Mouse (Mus musculus) forebrain, postnatal 0 days (tissue): ENCODE results near the gene Hoxb13. TPM values are rescaled to one million over a fixed set of nuclear protein-coding genes. Genes with fewer than 3 reads are reported as not detected.

Source experiments
- ATAC-seq: fragments of 200-750 bp; cut with Nextera tagmentation; 2 replicates; pipeline ENCODE4 v1.8.0; 2017; ENCODE audit warnings: mild to moderate bottlenecking, moderate library complexity
- DNase-seq: peaks from one replicate; pipeline ENCODE4 v3.0.0-alpha.2; 2015
- H3K27ac ChIP-seq: fragments of 300-500 bp; sonication (generic); 2 replicates; pipeline ENCODE4 v1.5.1; 2014; ENCODE audit warnings: low read depth, mild to moderate bottlenecking, antibody characterized with exemption, low read length, moderate library complexity, mixed read lengths
- H3K27me3 ChIP-seq: fragments of 300-500 bp; sonication (generic); 2 replicates; pipeline ENCODE4 v1.6.1; 2014; ENCODE audit warnings: mild to moderate bottlenecking, low read length, mixed read lengths; ENCODE audit not compliant: insufficient read depth
- H3K36me3 ChIP-seq: fragments of 300-500 bp; sonication (generic); 2 replicates; pipeline ENCODE4 v1.6.1; 2014; ENCODE audit warnings: mild to moderate bottlenecking, moderate library complexity; ENCODE audit not compliant: insufficient read depth
- H3K4me1 ChIP-seq: fragments of 300-500 bp; sonication (generic); 2 replicates; pipeline ENCODE4 v1.6.1; 2014; ENCODE audit warnings: antibody characterized with exemption; ENCODE audit not compliant: insufficient read depth
- H3K4me2 ChIP-seq: fragments of 300-500 bp; sonication (generic); 2 replicates; pipeline ENCODE4 v1.6.1; 2014; ENCODE audit warnings: low read depth, mild to moderate bottlenecking, moderate library complexity
- H3K4me3 ChIP-seq: fragments of 300-500 bp; sonication (generic); 2 replicates; pipeline ENCODE4 v1.5.1; 2014; ENCODE audit warnings: low read depth, low read length, mixed read lengths
- H3K9ac ChIP-seq: fragments of 300-500 bp; sonication (generic); 2 replicates; pipeline ENCODE4 v1.6.1; 2014; ENCODE audit warnings: mild to moderate bottlenecking
- H3K9me3 ChIP-seq: fragments of 300-500 bp; sonication (generic); 2 replicates; pipeline ENCODE4 v1.6.1; 2016; ENCODE audit warnings: low read length
- CTCF ChIP-seq: sonication (generic); IDR thresholded peaks from 2 replicates; pipeline ENCODE4 v1.5.1; 2016; ENCODE audit warnings: antibody characterized with exemption, control low read depth, low read depth
- WGBS: fragments of 180-500 bp; shearing (Covaris S2); extraction: QIAGEN DNeasy Blood & Tissue Kit; methylation state at CpG from one replicate; pipeline ENCODE4 v1.1.7; 2014; 5-methylcytosine and 5-hydroxymethylcytosine counted together
- polyA plus RNA-seq: library from polyadenylated mRNA; unstranded; fragments of >200 nt; fragmentation: Nextera tagmentation; extraction: Ambion mirVana; gene quantifications from 2 replicates; pipeline ENCODE4 v1.2.1, GENCODE M21; 2015
- total RNA-seq: library from RNA; depleted of rRNA; stranded (reverse); fragments of >200 nt; gene quantifications from 2 replicates; pipeline ENCODE4 v1.2.3, GENCODE M21; 2014

Gene Hoxb13
- total and polyA plus RNA-seq, 2 experiments from 2014 or later = not detected

DNA sequence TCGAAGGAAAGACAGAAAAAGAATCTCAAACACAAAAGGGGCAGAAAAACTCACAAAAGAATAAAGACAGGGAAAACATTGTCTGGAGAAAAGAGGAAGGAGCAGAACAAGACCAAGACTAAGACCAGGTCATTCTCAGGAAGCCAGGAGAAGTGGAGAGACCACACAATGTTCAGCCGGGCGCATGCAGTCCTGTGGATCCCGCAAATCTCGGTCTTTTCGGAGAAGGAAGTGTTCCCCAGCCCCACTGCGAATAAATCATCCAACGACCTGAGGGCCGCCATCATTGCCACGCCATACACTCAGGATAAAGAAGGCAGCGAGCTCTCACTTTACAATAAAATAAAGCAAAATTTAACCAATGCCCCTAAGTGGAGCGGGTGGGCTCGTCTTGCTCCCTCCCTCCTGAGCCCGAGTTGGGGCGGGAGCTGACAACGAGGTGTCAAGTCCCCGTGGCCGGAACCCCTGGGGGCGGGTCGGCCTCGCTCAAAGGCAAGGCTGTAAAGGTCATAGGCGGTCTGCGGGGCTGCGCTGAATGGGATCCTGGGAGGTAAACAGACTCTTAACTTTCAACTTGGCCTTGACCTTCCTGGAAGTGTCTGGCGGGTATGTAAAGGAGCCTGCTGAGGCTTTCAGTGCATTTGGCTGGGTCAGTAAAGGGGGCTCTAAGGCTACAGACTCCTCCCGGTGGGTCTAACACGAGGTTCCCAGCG lies 4.2 kb upstream of the Hoxb13 start:
- Histone ChIP-seq H3K9ac (no peak overlapping the region), H3K9me3 (no peaks in the 10 kb centered on the region), H3K36me3 (no peaks in the 10 kb centered on the region), H3K4me3 (no peak overlapping the region), H3K4me2 (no peak overlapping the region), H3K4me1 (no peaks in the 10 kb centered on the region), H3K27ac (no peak overlapping the region), H3K27me3 (peaks cover 100% of the 10 kb centered on the region)
- no peak for TF ChIP-seq CTCF
- 1% methylated on average over 28 of the region's 28 CpGs for WGBS
- DNase-seq (no peak), ATAC-seq (no peak)

DNA sequence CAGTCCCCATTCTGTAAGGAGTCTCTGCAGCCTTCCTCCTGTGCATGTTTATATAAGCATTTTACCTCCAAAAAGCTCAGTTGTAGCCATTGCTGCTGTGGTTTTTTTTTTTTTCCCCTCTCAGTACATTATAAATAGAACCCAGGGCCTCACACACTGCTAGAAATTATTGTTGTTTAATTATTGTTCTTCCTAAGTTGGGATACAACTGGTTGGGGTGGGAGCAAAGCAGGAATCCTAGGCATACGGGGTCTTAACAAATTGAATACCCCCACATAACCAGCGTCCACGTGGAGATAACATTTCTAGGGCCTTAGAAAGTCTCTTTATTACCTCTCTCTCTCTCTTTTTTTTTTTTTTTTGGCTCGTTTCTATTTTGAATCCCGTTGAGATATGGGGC lies 3.0 kb upstream of the Hoxb13 start:
- Histone ChIP-seq H3K4me3 (no peak overlapping the region), H3K4me2 (no peak overlapping the region), H3K36me3 (no peaks in the 10 kb centered on the region), H3K27me3 (peaks cover 100% of the 10 kb centered on the region), H3K9ac (no peak overlapping the region), H3K4me1 (no peaks in the 10 kb centered on the region), H3K9me3 (no peaks in the 10 kb centered on the region), H3K27ac (no peak overlapping the region)
- WGBS = 7% methylated on average over 5 of the region's 5 CpGs
- ATAC-seq (no peak), DNase-seq (no peak)
- no peak for TF ChIP-seq CTCF

DNA sequence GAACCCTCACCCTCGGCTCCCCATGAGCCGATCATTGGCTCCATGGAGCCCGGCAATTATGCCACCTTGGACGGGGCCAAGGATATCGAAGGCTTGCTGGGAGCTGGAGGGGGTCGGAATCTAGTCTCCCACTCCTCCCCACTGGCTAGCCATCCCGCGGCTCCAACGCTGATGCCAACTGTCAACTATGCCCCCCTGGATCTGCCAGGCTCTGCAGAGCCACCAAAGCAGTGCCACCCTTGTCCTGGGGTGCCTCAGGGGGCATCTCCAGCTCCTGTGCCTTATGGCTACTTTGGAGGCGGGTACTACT lies 240 bp downstream of the Hoxb13 start:
- H3K36me3 ChIP-seq = no peaks in the 10 kb centered on the region
- no peak overlapping the region for H3K27ac ChIP-seq
- no peaks in the 10 kb centered on the region for H3K4me1 ChIP-seq
- ATAC-seq (no peak), DNase-seq (no peak)
- peaks cover 100% of the 10 kb centered on the region for H3K27me3 ChIP-seq
- 4% methylated on average over 10 of the region's 10 CpGs for WGBS
- no peak for TF ChIP-seq CTCF
- H3K4me2 ChIP-seq = peak overlapping the region; percentile 42
- peak overlapping the region; percentile 31; the same call in 1 of the 2 replicates for H3K9ac ChIP-seq
- H3K4me3 ChIP-seq = peak overlapping the region; percentile 29
- no peaks in the 10 kb centered on the region for H3K9me3 ChIP-seq

- H3K4me2 ChIP-seq = no peak overlapping the region
- WGBS = 9% methylated on average over 11 of the region's 11 CpGs
Measured at GRCm38 (mm10) chr11:96194961-96195640, 985 bp downstream of the Hoxb13 start.

DNA sequence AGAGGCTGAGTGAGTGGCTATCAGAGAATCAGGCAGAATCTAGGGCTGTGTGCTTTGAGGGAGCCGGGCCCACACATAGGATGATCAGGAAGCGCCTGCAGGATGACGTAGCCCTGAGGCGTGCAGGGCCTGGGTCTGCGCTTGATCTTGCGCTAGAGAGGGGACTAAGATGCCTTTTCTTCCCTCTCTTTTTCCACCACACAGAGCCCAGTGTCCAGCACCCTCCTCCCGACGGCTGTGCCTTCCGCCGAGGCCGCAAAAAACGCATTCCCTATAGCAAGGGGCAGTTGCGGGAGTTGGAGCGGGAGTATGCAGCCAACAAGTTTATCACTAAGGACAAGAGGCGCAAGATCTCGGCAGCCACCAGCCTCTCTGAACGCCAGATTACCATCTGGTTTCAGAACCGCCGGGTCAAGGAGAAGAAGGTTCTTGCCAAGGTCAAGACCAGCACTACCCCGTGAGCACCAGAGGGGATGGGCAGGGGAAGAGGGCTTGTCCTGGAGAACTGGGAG lies 1.7 kb downstream of the Hoxb13 start:
- Histone ChIP-seq H3K4me1 (no peaks in the 10 kb centered on the region), H3K9ac (no peak overlapping the region), H3K4me2 (no peak overlapping the region), H3K27ac (no peak overlapping the region), H3K27me3 (peaks cover 100% of the 10 kb centered on the region), H3K4me3 (no peak overlapping the region), H3K36me3 (no peaks in the 10 kb centered on the region), H3K9me3 (no peaks in the 10 kb centered on the region)
- no peak for TF ChIP-seq CTCF
- WGBS = under 1% methylated on average over 20 of the region's 20 CpGs
- ATAC-seq = no peak
- DNase-seq = no peak

More at GRCm38 (mm10) chr11:96194961-96195640, 985 bp downstream of the Hoxb13 start:
- no peak for ATAC-seq
- H3K9me3 ChIP-seq = no peaks in the 10 kb centered on the region
- no peak overlapping the region for H3K9ac ChIP-seq
- H3K4me1 ChIP-seq = no peaks in the 10 kb centered on the region
- no peak for DNase-seq
- peaks cover 100% of the 10 kb centered on the region for H3K27me3 ChIP-seq
- H3K27ac ChIP-seq = no peak overlapping the region
- TF ChIP-seq CTCF = no peak
- H3K36me3 ChIP-seq = no peaks in the 10 kb centered on the region
- H3K4me3 ChIP-seq = no peak overlapping the region

DNA sequence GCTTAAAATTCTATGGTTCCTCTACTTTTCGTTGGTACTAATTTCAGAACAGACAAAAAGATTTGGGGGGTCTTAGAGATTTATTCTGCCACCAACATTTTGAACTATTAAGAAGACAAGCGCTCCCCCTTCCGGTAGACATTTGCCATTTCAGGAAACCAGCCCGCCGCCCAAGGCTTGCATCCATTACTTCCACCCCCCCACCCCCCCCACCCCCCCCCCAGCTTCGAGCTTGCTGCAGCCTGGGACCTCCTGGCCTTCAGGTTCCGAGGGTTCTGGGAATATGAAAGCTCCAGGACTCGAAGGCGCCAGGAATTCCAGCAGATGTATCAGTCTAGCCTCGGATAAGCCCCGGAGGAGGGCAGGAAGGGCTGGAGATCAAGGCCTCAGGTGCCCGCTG lies 4.5 kb downstream of the Hoxb13 start:
- H3K9me3 ChIP-seq = no peaks in the 10 kb centered on the region
- H3K36me3 ChIP-seq = no peaks in the 10 kb centered on the region
- 4% methylated on average over 12 of the region's 12 CpGs for WGBS
- peak; percentile 44 for TF ChIP-seq CTCF
- no peaks in the 10 kb centered on the region for H3K4me1 ChIP-seq
- no peak overlapping the region for H3K4me3 ChIP-seq
- peaks cover 98% of the 10 kb centered on the region for H3K27me3 ChIP-seq
- ATAC-seq = no peak
- no peak overlapping the region for H3K9ac ChIP-seq
- H3K4me2 ChIP-seq = no peak overlapping the region
- no peak overlapping the region for H3K27ac ChIP-seq
- peak; percentile 72 for DNase-seq
